Mouse (Mus musculus): ENCODE results near the gene Dusp18.
A peak's percentile ranks its signal among the peaks of the same experiment; 100 is the strongest.

Gene Dusp18

GRCm38 (mm10) chr11:3894406-3895281 is at the start of gene Dusp18, which contains the start of gene 4921536K21Rik:
TSS of gene Dusp18 (plus strand) at chr11:3895240.
TSS of gene 4921536K21Rik (minus strand) at chr11:3895098.
- DNase-seq = peak; percentile 98

- DNase-seq = no peak
Measured at GRCm38 (mm10) chr11:3846351-3846750, 48.7 kb upstream of the Dusp18 start.

- DNase-seq = no peak
Measured at GRCm38 (mm10) chr11:3849469-3850314, 45.3 kb upstream of the Dusp18 start.

GRCm38 (mm10) chr11:3850315-3850614 is 44.8 kb upstream of the Dusp18 start:
- DNase-seq = peak; percentile 79

GRCm38 (mm10) chr11:3850746-3851277 is 44.2 kb upstream of the Dusp18 start:
- no peak for DNase-seq

GRCm38 (mm10) chr11:3851872-3852271 is 43.2 kb upstream of the Dusp18 start:
- peak; percentile 56 for DNase-seq

- no peak for DNase-seq
Measured at GRCm38 (mm10) chr11:3853031-3853430, 42.0 kb upstream of the Dusp18 start.

- peak; percentile 85 for DNase-seq
Measured at GRCm38 (mm10) chr11:3853481-3854034, 41.5 kb upstream of the Dusp18 start.

- no peak for DNase-seq
Measured at GRCm38 (mm10) chr11:3854156-3854555, 40.9 kb upstream of the Dusp18 start.

GRCm38 (mm10) chr11:3855846-3856245 is 39.2 kb upstream of the Dusp18 start:
- DNase-seq = peak; percentile 64

GRCm38 (mm10) chr11:3857902-3858301 is 37.1 kb upstream of the Dusp18 start:
- DNase-seq = no peak

- DNase-seq = no peak
Measured at GRCm38 (mm10) chr11:3859778-3860177, 35.3 kb upstream of the Dusp18 start.

- DNase-seq = no peak
Measured at GRCm38 (mm10) chr11:3860361-3860760, 34.7 kb upstream of the Dusp18 start.

GRCm38 (mm10) chr11:3862661-3863453 is 32.2 kb upstream of the Dusp18 start:
- no peak for DNase-seq

- DNase-seq = peak; percentile 87
Measured at GRCm38 (mm10) chr11:3863454-3864112, 31.5 kb upstream of the Dusp18 start, which contains the start of gene Osbp2. TSS of gene Osbp2 (minus strand) at chr11:3863903.

- no peak for DNase-seq
Measured at GRCm38 (mm10) chr11:3864343-3864742, 30.7 kb upstream of the Dusp18 start.

- DNase-seq = no peak
Measured at GRCm38 (mm10) chr11:3876419-3876818, 18.6 kb upstream of the Dusp18 start.

- DNase-seq = no peak
Measured at GRCm38 (mm10) chr11:3878660-3879059, 16.4 kb upstream of the Dusp18 start.

GRCm38 (mm10) chr11:3879836-3880235 is 15.2 kb upstream of the Dusp18 start:
- DNase-seq = peak; percentile 76

GRCm38 (mm10) chr11:3883711-3884110 is 11.3 kb upstream of the Dusp18 start:
- DNase-seq = no peak

- no peak for DNase-seq
Measured at GRCm38 (mm10) chr11:3887331-3887730, 7.7 kb upstream of the Dusp18 start.

GRCm38 (mm10) chr11:3893970-3894369 is 1.1 kb upstream of the Dusp18 start:
- no peak for DNase-seq
